Mouse (Mus musculus): ENCODE measurements around the gene Phb2. TPM values are rescaled to one million over a fixed set of nuclear protein-coding genes. Genes with fewer than 3 reads are reported as not detected.

The Phb2 gene
- polyA plus RNA-seq, 1 experiment, result not detected

DNA sequence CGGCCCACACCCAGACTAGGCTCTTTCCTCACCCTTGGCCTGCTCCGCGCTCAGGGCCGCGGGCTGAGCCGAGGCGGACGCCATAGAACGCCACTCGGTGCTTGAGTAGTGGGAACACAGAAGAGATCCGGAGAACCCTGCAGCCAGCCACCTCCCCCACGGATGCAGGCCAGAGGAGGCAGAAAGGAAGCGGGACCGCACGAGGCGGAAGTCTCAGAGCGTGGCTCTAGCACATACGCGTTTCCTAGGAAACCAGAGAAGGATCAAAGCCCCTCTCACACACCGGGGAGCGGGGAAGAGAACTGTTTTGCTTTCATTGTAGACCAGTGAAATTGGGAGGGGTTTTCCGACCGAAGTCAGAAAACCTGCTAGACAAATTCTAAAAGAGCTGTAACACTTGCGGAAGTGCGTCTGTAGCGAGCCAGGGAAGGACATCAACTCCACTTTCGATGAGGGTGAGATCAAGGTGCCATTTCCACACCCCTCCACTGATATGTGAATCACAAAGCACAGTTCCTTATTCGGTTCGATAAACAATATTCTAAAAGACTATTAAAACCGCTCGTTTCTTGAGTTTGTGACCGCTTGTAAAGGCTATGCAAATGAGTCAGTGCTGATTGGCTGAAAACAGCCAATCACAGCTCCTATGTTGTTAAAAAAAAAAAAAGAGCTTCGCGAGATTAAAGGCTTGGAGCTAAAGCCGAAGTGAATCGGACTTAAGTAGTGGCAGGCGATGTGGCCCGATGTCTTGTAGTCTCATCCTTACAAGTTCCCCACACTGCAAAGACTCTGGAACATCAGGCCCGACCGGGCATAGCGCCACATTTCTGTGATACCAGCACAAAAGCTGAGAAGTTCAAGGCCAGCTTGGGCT, 29.0 kb downstream of the Phb2 start, which contains the start of gene Grcc10:
TSS of gene Grcc10 (minus strand) at position 487 of the 874 bp plus-strand sequence.
- TF ChIP-seq POLR2A (IDR thresholded peaks at IDR 0.05; ENCODE audit: insufficient read depth, low read depth, low read length) (peak; percentile 24; the same call in 1 of the 2 replicates), CTCF (IDR thresholded peaks at IDR 0.05; ENCODE audit: insufficient read depth, low read depth, low read length) (peak; percentile 30; the same call in 1 of the 2 replicates)
- Histone ChIP-seq H3K4me3 (ENCODE audit: insufficient read depth, low read depth, low read length) (peak within 1 kb of the TSS; percentile 63), H3K27ac (ENCODE audit: insufficient read depth, low read depth, low read length) (peak within 1 kb of the TSS; percentile 92), H3K4me1 (ENCODE audit: control insufficient read depth, insufficient read depth, low read length) (peaks cover 40% of the 10 kb centered on the region)
- WGBS, result under 1% methylated on average over 41 of the region's 41 CpGs

GRCm38 (mm10) chr6:124741842-124742241, 29.7 kb downstream of the Phb2 start:
- H3K4me3 ChIP-seq (ENCODE audit: insufficient read depth, low read depth, low read length), result peak overlapping the region; percentile 12; the same call in 1 of the 2 replicates
- H3K4me1 ChIP-seq (ENCODE audit: control insufficient read depth, insufficient read depth, low read length), result peaks cover 47% of the 10 kb centered on the region
- no peak for TF ChIP-seq POLR2A (IDR thresholded peaks at IDR 0.05; ENCODE audit: insufficient read depth, low read depth, low read length)
- no peak for TF ChIP-seq CTCF (IDR thresholded peaks at IDR 0.05; ENCODE audit: insufficient read depth, low read depth, low read length)
- 69% methylated on average over 3 of the region's 3 CpGs for WGBS
- H3K27ac ChIP-seq (ENCODE audit: insufficient read depth, low read depth, low read length), result peak overlapping the region; percentile 92

- 91% methylated on average over 15 of the region's 15 CpGs for WGBS
- no peak overlapping the region for H3K4me3 ChIP-seq (ENCODE audit: insufficient read depth, low read depth, low read length)
- TF ChIP-seq POLR2A (IDR thresholded peaks at IDR 0.05; ENCODE audit: insufficient read depth, low read depth, low read length) (no peak), CTCF (IDR thresholded peaks at IDR 0.05; ENCODE audit: insufficient read depth, low read depth, low read length) (no peak)
- no peak overlapping the region for H3K27ac ChIP-seq (ENCODE audit: insufficient read depth, low read depth, low read length)
- peaks cover 58% of the 10 kb centered on the region for H3K4me1 ChIP-seq (ENCODE audit: control insufficient read depth, insufficient read depth, low read length)
Observed at GRCm38 (mm10) chr6:124742839-124743514, 30.8 kb downstream of the Phb2 start.

GRCm38 (mm10) chr6:124743647-124744046, 31.5 kb downstream of the Phb2 start:
- Histone ChIP-seq H3K4me3 (ENCODE audit: insufficient read depth, low read depth, low read length) (no peak overlapping the region), H3K4me1 (ENCODE audit: control insufficient read depth, insufficient read depth, low read length) (peaks cover 54% of the 10 kb centered on the region), H3K27ac (ENCODE audit: insufficient read depth, low read depth, low read length) (no peak overlapping the region)
- 87% methylated on average over 8 of the region's 8 CpGs for WGBS
- TF ChIP-seq CTCF (IDR thresholded peaks at IDR 0.05; ENCODE audit: insufficient read depth, low read depth, low read length), result no peak
- no peak for TF ChIP-seq POLR2A (IDR thresholded peaks at IDR 0.05; ENCODE audit: insufficient read depth, low read depth, low read length)

DNA sequence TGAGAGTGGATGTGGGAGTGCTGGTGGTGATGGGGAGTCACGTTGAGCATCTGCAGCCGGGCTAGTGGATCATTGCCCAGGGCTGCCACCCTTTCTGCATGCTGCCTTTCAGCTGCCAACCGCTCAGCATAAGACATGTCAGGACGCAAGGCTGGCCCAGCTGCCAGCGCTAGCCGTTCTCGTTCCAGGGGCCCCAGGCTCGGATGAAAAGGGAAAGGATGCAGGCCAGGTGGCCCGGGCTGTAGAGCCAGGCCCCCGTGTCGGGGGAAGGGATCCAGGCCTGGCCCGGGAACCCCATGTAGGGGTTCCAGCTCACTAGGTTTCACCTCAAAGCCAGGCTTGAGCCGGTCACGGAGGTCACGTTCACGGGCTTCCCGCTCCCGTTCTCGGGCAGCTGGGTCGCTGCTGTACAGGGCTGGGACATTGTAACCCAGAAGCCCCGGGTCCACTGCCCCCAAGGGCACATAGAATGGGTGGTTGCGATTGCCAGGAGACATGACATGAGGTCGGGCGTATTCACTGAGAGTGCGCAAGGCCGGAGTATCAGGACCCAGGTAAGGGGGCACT, 32.7 kb downstream of the Phb2 start:
- 65% methylated on average over 26 of the region's 26 CpGs for WGBS
- no peak for TF ChIP-seq POLR2A (IDR thresholded peaks at IDR 0.05; ENCODE audit: insufficient read depth, low read depth, low read length)
- no peak for TF ChIP-seq CTCF (IDR thresholded peaks at IDR 0.05; ENCODE audit: insufficient read depth, low read depth, low read length)
- Histone ChIP-seq H3K4me1 (ENCODE audit: control insufficient read depth, insufficient read depth, low read length) (peaks cover 46% of the 10 kb centered on the region), H3K4me3 (ENCODE audit: insufficient read depth, low read depth, low read length) (peak overlapping the region; percentile 60), H3K27ac (ENCODE audit: insufficient read depth, low read depth, low read length) (peak overlapping the region; percentile 13; the same call in 1 of the 2 replicates)

GRCm38 (mm10) chr6:124745490-124746295, 33.6 kb downstream of the Phb2 start:
- H3K4me1 ChIP-seq (ENCODE audit: control insufficient read depth, insufficient read depth, low read length), result peaks cover 43% of the 10 kb centered on the region
- H3K27ac ChIP-seq (ENCODE audit: insufficient read depth, low read depth, low read length), result peak overlapping the region; percentile 76
- peak overlapping the region; percentile 60 for H3K4me3 ChIP-seq (ENCODE audit: insufficient read depth, low read depth, low read length)
- TF ChIP-seq POLR2A (IDR thresholded peaks at IDR 0.05; ENCODE audit: insufficient read depth, low read depth, low read length) (peak; percentile 73), CTCF (IDR thresholded peaks at IDR 0.05; ENCODE audit: insufficient read depth, low read depth, low read length) (peak; percentile 87)
- WGBS, result under 1% methylated on average over 85 of the region's 85 CpGs

DNA sequence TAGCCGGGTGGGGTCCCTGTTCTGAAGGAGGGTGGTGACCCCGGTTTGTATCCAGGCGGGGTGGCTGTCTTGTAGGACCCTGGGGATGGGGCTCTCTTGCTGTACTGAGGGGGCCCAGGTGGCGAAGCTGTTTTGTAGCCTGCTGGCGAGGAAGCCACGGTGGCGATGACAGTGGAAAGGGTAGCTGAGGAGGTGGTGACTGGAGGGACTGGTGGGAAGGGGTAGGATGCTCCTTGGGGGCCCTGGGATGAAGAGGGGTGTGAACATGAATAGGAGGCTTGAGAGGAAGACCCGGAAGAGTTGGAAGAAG, 34.1 kb downstream of the Phb2 start:
- TF ChIP-seq POLR2A (IDR thresholded peaks at IDR 0.05; ENCODE audit: insufficient read depth, low read depth, low read length), result no peak
- no peak for TF ChIP-seq CTCF (IDR thresholded peaks at IDR 0.05; ENCODE audit: insufficient read depth, low read depth, low read length)
- 9% methylated on average over 8 of the region's 8 CpGs for WGBS
- Histone ChIP-seq H3K27ac (ENCODE audit: insufficient read depth, low read depth, low read length) (peak overlapping the region; percentile 76), H3K4me1 (ENCODE audit: control insufficient read depth, insufficient read depth, low read length) (peaks cover 43% of the 10 kb centered on the region), H3K4me3 (ENCODE audit: insufficient read depth, low read depth, low read length) (peak overlapping the region; percentile 60)

All from olfactory bulb, adult 2 months (tissue).